ENCODE assay signal across 26 mouse cellular contexts in genomic region chr5:118142471-118142870, GRCm38 (mm10). TPM values are rescaled to one million over a fixed set of nuclear protein-coding genes. Genes with fewer than 3 reads are reported as not detected.
DNase-seq lines count a peak whose midpoint lies in the region; ATAC-seq and TF ChIP-seq lines count a peak whose summit lies in the region.
"Had no signal": no experiment of that assay in that cellular context is flagged by ENCODE, and none has a peak within 500 bp of the region (broad histone marks: within the 10 kb centered on the region; RNA-seq: fewer than 3 reads in every experiment).

No protein-coding gene starts in this region.

- DNase-seq in gastrocnemius, adult 2 months: no peak
- no peak for DNase-seq in gastrocnemius, postnatal 14 days
- no peak for DNase-seq in heart, postnatal 0 days (ENCODE audit: low spot score)
- DNase-seq in heart, embryonic 10.5 days (ENCODE audit: low spot score): no peak
- no peak for DNase-seq in kidney, postnatal 4 days
- DNase-seq in neural tube, embryonic 10.5 days (ENCODE audit: extremely low spot score, low spot score): no peak
- DNase-seq: adrenal gland, adult 8-10 months; adrenal gland, postnatal 36 days; cerebellum, adult 11 months; cerebellum, adult 2 months; cerebellum, adult 9-11 months; cerebellum, postnatal 25 days; forebrain, postnatal 0 days; gastrocnemius, postnatal 36 days had no signal

- intact Hi-C loops in gastrocnemius, adult 2 months (cut with DNase I): no loop called here
- intact Hi-C loops in gastrocnemius, postnatal 14 days (cut with DNase I; ENCODE audit: low total_unique reads): no loop called here

- no peak for TF ChIP-seq CTCF in gastrocnemius, adult 2 months (IDR thresholded peaks at IDR 0.05)
- TF ChIP-seq CTCF in heart, postnatal 0 days (IDR thresholded peaks at IDR 0.05; ENCODE audit: low read depth): no peak

- no peaks in the 10 kb centered on the region for H3K9me3 ChIP-seq in heart, postnatal 0 days (replicated peaks; ENCODE audit: control insufficient read depth, low read length)
- H3K9me3 ChIP-seq in heart, embryonic 10.5 days: no peaks in the 10 kb centered on the region
- no peaks in the 10 kb centered on the region for H3K9me3 ChIP-seq in kidney, embryonic 16.5 days (ENCODE audit: low read length)
- no peaks in the 10 kb centered on the region for H3K9me3 ChIP-seq in neural tube, embryonic 13.5 days
- H3K9me3 ChIP-seq: embryonic facial prominence, embryonic 12.5 days; embryonic facial prominence, embryonic 15.5 days; heart, embryonic 13.5 days had no signal

- no peaks in the 10 kb centered on the region for H3K27me3 ChIP-seq in heart, postnatal 0 days (ENCODE audit: control insufficient read depth, insufficient read depth, low read length)
- no peaks in the 10 kb centered on the region for H3K27me3 ChIP-seq in heart, embryonic 10.5 days (ENCODE audit: insufficient read depth, poor library complexity, severe bottlenecking)
- H3K27me3 ChIP-seq in kidney, embryonic 16.5 days (ENCODE audit: insufficient read depth, low read length): no peaks in the 10 kb centered on the region
- no peaks in the 10 kb centered on the region for H3K27me3 ChIP-seq in neural tube, embryonic 13.5 days
- H3K27me3 ChIP-seq: embryonic facial prominence, embryonic 12.5 days; embryonic facial prominence, embryonic 15.5 days; heart, embryonic 13.5 days had no signal

- TF ChIP-seq EP300 in heart, postnatal 0 days (IDR thresholded peaks at IDR 0.05; ENCODE audit: low read depth): no peak

- peaks cover 39% of the 10 kb centered on the region for H3K4me1 ChIP-seq in heart, postnatal 0 days (ENCODE audit: control insufficient read depth, insufficient read depth)
- peaks cover 43% of the 10 kb centered on the region for H3K4me1 ChIP-seq in heart, embryonic 10.5 days
- peaks cover 17% of the 10 kb centered on the region for H3K4me1 ChIP-seq in kidney, embryonic 16.5 days (ENCODE audit: insufficient read depth, low read length)
- H3K4me1 ChIP-seq in neural tube, embryonic 13.5 days (replicated peaks): peaks cover 55% of the 10 kb centered on the region

- H3K4me3 ChIP-seq in gastrocnemius, adult 2 months: no peak overlapping the region; the same call in 1 of the 2 replicates
- H3K4me3 ChIP-seq in heart, postnatal 0 days (ENCODE audit: low read depth, low read length): no peak overlapping the region
- H3K4me3 ChIP-seq in heart, embryonic 10.5 days: no peak overlapping the region
- no peak overlapping the region for H3K4me3 ChIP-seq in kidney, embryonic 16.5 days (ENCODE audit: low read length)
- H3K4me3 ChIP-seq in neural tube, embryonic 13.5 days: no peak overlapping the region
- H3K4me3 ChIP-seq: embryonic facial prominence, embryonic 12.5 days; embryonic facial prominence, embryonic 15.5 days; heart, embryonic 13.5 days had no signal

- H3K4me2 ChIP-seq in heart, postnatal 0 days (ENCODE audit: low read depth, low read length): no peak overlapping the region
- no peak overlapping the region for H3K4me2 ChIP-seq in kidney, embryonic 16.5 days (replicated peaks; ENCODE audit: low read depth, low read length)
- no peak overlapping the region for H3K4me2 ChIP-seq in neural tube, embryonic 13.5 days
- H3K4me2 ChIP-seq: embryonic facial prominence, embryonic 12.5 days; embryonic facial prominence, embryonic 15.5 days; heart, embryonic 13.5 days; hindbrain, embryonic 14.5 days had no signal

- H3K36me3 ChIP-seq in heart, postnatal 0 days (replicated peaks; ENCODE audit: control insufficient read depth, insufficient read depth, low read length): peaks cover 43% of the 10 kb centered on the region
- peaks cover 57% of the 10 kb centered on the region for H3K36me3 ChIP-seq in heart, embryonic 10.5 days
- H3K36me3 ChIP-seq in kidney, embryonic 16.5 days (ENCODE audit: insufficient read depth, low read length): peaks cover 35% of the 10 kb centered on the region
- peaks cover 50% of the 10 kb centered on the region for H3K36me3 ChIP-seq in neural tube, embryonic 13.5 days

- WGBS in heart, postnatal 0 days: 89% methylated on average over 8 of the region's 8 CpGs
- WGBS in heart, embryonic 10.5 days: 92% methylated on average over 8 of the region's 8 CpGs
- WGBS in kidney, embryonic 16.5 days: 76% methylated on average over 8 of the region's 8 CpGs
- 88% methylated on average over 8 of the region's 8 CpGs for WGBS in neural tube, embryonic 13.5 days

- H3K27ac ChIP-seq in gastrocnemius, adult 2 months: peak overlapping the region; percentile 84
- H3K27ac ChIP-seq in heart, postnatal 0 days (ENCODE audit: low read depth): peak overlapping the region; percentile 71
- no peak overlapping the region for H3K27ac ChIP-seq in heart, embryonic 10.5 days
- H3K27ac ChIP-seq in kidney, embryonic 16.5 days (ENCODE audit: low read length): peak overlapping the region; percentile 55; the same call in 1 of the 2 replicates
- 0 out of 2 replicates have a peak overlapping the region, but pooled peaks have one; percentile 9 for H3K27ac ChIP-seq in neural tube, embryonic 13.5 days (replicated peaks)
- H3K27ac ChIP-seq: embryonic facial prominence, embryonic 12.5 days; heart, embryonic 13.5 days; hindbrain, embryonic 14.5 days had no signal

- no peak for ATAC-seq in heart, postnatal 0 days (ENCODE audit: insufficient read depth, low read depth)
- ATAC-seq in kidney, embryonic 16.5 days (ENCODE audit: low FRiP score, low TSS enrichment): no peak
- ATAC-seq in neural tube, embryonic 13.5 days (ENCODE audit: low read depth): no peak
- ATAC-seq: activated CD4-positive, CD25-positive, alpha-beta regulatory T cell, adult 4 months; forebrain, embryonic 14.5 days; forebrain, postnatal 0 days; hindbrain, postnatal 0 days; inflammation-experienced regulatory T-cells, adult 6 months had no signal

- H3K9ac ChIP-seq in heart, postnatal 0 days (replicated peaks; ENCODE audit: low read depth, low read length): no peak overlapping the region
- no peak overlapping the region for H3K9ac ChIP-seq in kidney, embryonic 16.5 days (replicated peaks; ENCODE audit: low read length)
- H3K9ac ChIP-seq in neural tube, embryonic 13.5 days: no peak overlapping the region
- H3K9ac ChIP-seq: embryonic facial prominence, embryonic 12.5 days; embryonic facial prominence, embryonic 15.5 days; forebrain, postnatal 0 days; heart, embryonic 13.5 days; hindbrain, embryonic 14.5 days had no signal

RNA-seq across cellular contexts. Expression of gene Fbxw8, which starts 12.8 kb away (rescaled TPM):
- total RNA-seq in gastrocnemius, adult 2 months (2021): 10 to 100 TPM; 20.8 to 24.2 TPM
- total RNA-seq in gastrocnemius, postnatal 14 days (2021): 10 to 100 TPM; 24.0 to 27.1 TPM
- 49.7 and 66.9 TPM in 2 replicates for total RNA-seq in heart, postnatal 0 days (2014; rRNA removed; ENCODE audit: low replicate concordance)
- 15.5 and 16.5 TPM in 2 replicates for polyA plus RNA-seq in heart, postnatal 0 days (2015; fragmentation: Nextera tagmentation; extraction: Ambion mirVana)
- polyA plus RNA-seq in heart, embryonic 10.5 days (2016; fragmentation: Nextera tagmentation; extraction: Ambion mirVana): 29.4 and 31.2 TPM in 2 replicates
- 26.3 and 30.9 TPM in 2 replicates for polyA plus RNA-seq in kidney, embryonic 16.5 days (2015; fragmentation: Nextera tagmentation; extraction: Ambion mirVana)
- polyA plus RNA-seq in neural tube, embryonic 13.5 days (2015; fragmentation: Nextera tagmentation; extraction: Ambion mirVana): 25.1 and 25.5 TPM in 2 replicates

RNA-seq across cellular contexts. Expression of gene Hrk, which starts 22.0 kb away (rescaled TPM):
- under 1 TPM; 0.08 to 0.15 TPM for total RNA-seq in gastrocnemius, adult 2 months (2021)
- total RNA-seq in gastrocnemius, postnatal 14 days (2021): under 1 TPM; 0.09 to 0.25 TPM
- 0.04 TPM in 1 of 2 replicates, not detected in the other for total RNA-seq in heart, postnatal 0 days (2014; rRNA removed; ENCODE audit: low replicate concordance)
- 0.11 and 0.19 TPM in 2 replicates for polyA plus RNA-seq in heart, postnatal 0 days (2015; fragmentation: Nextera tagmentation; extraction: Ambion mirVana)
- not detected in 2 replicates for polyA plus RNA-seq in heart, embryonic 10.5 days (2016; fragmentation: Nextera tagmentation; extraction: Ambion mirVana)
- 0.09 and 0.17 TPM in 2 replicates for polyA plus RNA-seq in kidney, embryonic 16.5 days (2015; fragmentation: Nextera tagmentation; extraction: Ambion mirVana)
- 3.3 and 3.4 TPM in 2 replicates for polyA plus RNA-seq in neural tube, embryonic 13.5 days (2015; fragmentation: Nextera tagmentation; extraction: Ambion mirVana)
- total RNA-seq: common myeloid progenitor, adult 5-6 weeks; granulocyte monocyte progenitor cell, adult 5-6 weeks had no signal
- polyA plus RNA-seq: heart, embryonic 13.5 days had no signal
